13 mouse cellular contexts compared by ENCODE assay signal in genomic region chr13:110754548-110754947, GRCm38 (mm10).
DNase-seq lines count a peak whose midpoint lies in the region; ATAC-seq and TF ChIP-seq lines count a peak whose summit lies in the region.
"Had no signal": no experiment of that assay in that cellular context is flagged by ENCODE, and none has a peak within 500 bp of the region (broad histone marks: within the 10 kb centered on the region; RNA-seq: fewer than 3 reads in every experiment).

No protein-coding gene starts in this region.

- no peak for ATAC-seq in heart, embryonic 11.5 days (replicated peaks; ENCODE audit: insufficient number of reproducible peaks, low FRiP score, low TSS enrichment)
- ATAC-seq in cerebellum, adult (ENCODE audit: insufficient number of reproducible peaks, low FRiP score, low TSS enrichment), result peak; percentile 69; the same call in 1 of the 2 replicates
- peak; percentile 97 for ATAC-seq in forebrain, postnatal 0 days
- ATAC-seq: liver, postnatal 0 days; Patski had no signal

- H3K4me2 ChIP-seq in heart, embryonic 11.5 days, result no peak overlapping the region
- no peak overlapping the region for H3K4me2 ChIP-seq in forebrain, postnatal 0 days (ENCODE audit: low read depth)
- H3K4me2 ChIP-seq: hindbrain, embryonic 12.5 days had no signal

- H3K4me1 ChIP-seq in heart, embryonic 11.5 days (ENCODE audit: control insufficient read depth, insufficient read depth, low read length), result no peaks in the 10 kb centered on the region
- H3K4me1 ChIP-seq in forebrain, postnatal 0 days (ENCODE audit: insufficient read depth), result no peaks in the 10 kb centered on the region
- H3K4me1 ChIP-seq: hindbrain, embryonic 12.5 days had no signal

- no peak overlapping the region for H3K9ac ChIP-seq in heart, embryonic 11.5 days (ENCODE audit: low read depth, low read length)
- no peak overlapping the region for H3K9ac ChIP-seq in forebrain, postnatal 0 days
- H3K9ac ChIP-seq: hindbrain, embryonic 12.5 days; liver, postnatal 0 days had no signal

- no peaks in the 10 kb centered on the region for H3K9me3 ChIP-seq in heart, embryonic 11.5 days (replicated peaks; ENCODE audit: control insufficient read depth, low read length)
- no peaks in the 10 kb centered on the region for H3K9me3 ChIP-seq in forebrain, postnatal 0 days (ENCODE audit: low read length)
- H3K9me3 ChIP-seq: hindbrain, embryonic 12.5 days had no signal

- H3K27me3 ChIP-seq in heart, embryonic 11.5 days (ENCODE audit: control insufficient read depth, insufficient read depth, low read length), result no peaks in the 10 kb centered on the region
- H3K27me3 ChIP-seq in forebrain, postnatal 0 days (ENCODE audit: insufficient read depth, low read length), result no peaks in the 10 kb centered on the region
- H3K27me3 ChIP-seq: hindbrain, embryonic 12.5 days; Patski had no signal

- intact Hi-C loops in left cerebral cortex, postnatal 4 days (cut with DNase I), result no loop called here

- H3K36me3 ChIP-seq in heart, embryonic 11.5 days (ENCODE audit: control insufficient read depth, insufficient read depth, low read length), result no peaks in the 10 kb centered on the region
- H3K36me3 ChIP-seq in forebrain, postnatal 0 days (ENCODE audit: insufficient read depth), result no peaks in the 10 kb centered on the region
- H3K36me3 ChIP-seq: hindbrain, embryonic 12.5 days had no signal

- 84% methylated on average over 9 of the region's 9 CpGs for WGBS in heart, embryonic 11.5 days (ENCODE audit: insufficient replicate concordance)
- 45% methylated on average over 9 of the region's 9 CpGs for WGBS in forebrain, postnatal 0 days

- no peak for TF ChIP-seq CTCF in forebrain, postnatal 0 days (IDR thresholded peaks at IDR 0.05; ENCODE audit: low read depth)

- DNase-seq in heart, adult 11 months, result peak; percentile 82
- DNase-seq in left cerebral cortex, postnatal 4 days, result peak; percentile 8
- no peak for DNase-seq in left cerebral cortex, adult 8-10 months (ENCODE audit: low spot score in 2 of 2)
- DNase-seq in forebrain, postnatal 0 days, result peak; percentile 73
- DNase-seq in Muller cell, postnatal 12 days (ENCODE audit: inconsistent ontology term), result no peak
- DNase-seq in neural tube, embryonic 10.5 days (ENCODE audit: extremely low spot score, low spot score), result no peak
- DNase-seq: adrenal gland, postnatal 25 days; gastrocnemius, adult 2 months; liver, postnatal 0 days had no signal

- H3K4me3 ChIP-seq in heart, embryonic 11.5 days (ENCODE audit: low read depth, low read length), result no peak overlapping the region
- H3K4me3 ChIP-seq in forebrain, postnatal 0 days (ENCODE audit: low read depth, low read length), result no peak overlapping the region
- H3K4me3 ChIP-seq: gastrocnemius, adult 2 months; hindbrain, embryonic 12.5 days had no signal

- H3K27ac ChIP-seq in heart, embryonic 11.5 days (ENCODE audit: low read depth, low read length), result no peak overlapping the region
- 0 out of 2 replicates have a peak overlapping the region, but pooled peaks have one; percentile 23 for H3K27ac ChIP-seq in forebrain, postnatal 0 days (ENCODE audit: low read depth, low read length)
- H3K27ac ChIP-seq: gastrocnemius, adult 2 months; hindbrain, embryonic 12.5 days had no signal

Comparison
In these comparisons a context has a peak if more than half of its experiments do, and no peak if none do; other contexts are left out.
1. DNase-seq: peak in heart, adult 11 months (single experiment), left cerebral cortex, postnatal 4 days (single experiment) and forebrain, postnatal 0 days (single experiment); none in left cerebral cortex, adult 8-10 months (0 of 2), Muller cell, postnatal 12 days (single experiment) and neural tube, embryonic 10.5 days (single experiment).